Mouse (Mus musculus) forebrain, postnatal 0 days (tissue): ENCODE data around the gene Btbd9. TPM values are rescaled to one million over a fixed set of nuclear protein-coding genes. Genes with fewer than 3 reads are reported as not detected.

Source experiments
- ATAC-seq: fragments of 200-750 bp; cut with Nextera tagmentation; 2 replicates; pipeline ENCODE4 v1.8.0; 2017; ENCODE audit warnings: mild to moderate bottlenecking, moderate library complexity
- DNase-seq: peaks from one replicate; pipeline ENCODE4 v3.0.0-alpha.2; 2015
- H3K27ac ChIP-seq: fragments of 300-500 bp; sonication (generic); 2 replicates; pipeline ENCODE4 v1.5.1; 2014; ENCODE audit warnings: low read depth, mild to moderate bottlenecking, antibody characterized with exemption, low read length, moderate library complexity, mixed read lengths
- H3K27me3 ChIP-seq: fragments of 300-500 bp; sonication (generic); 2 replicates; pipeline ENCODE4 v1.6.1; 2014; ENCODE audit warnings: mild to moderate bottlenecking, low read length, mixed read lengths; ENCODE audit not compliant: insufficient read depth
- H3K36me3 ChIP-seq: fragments of 300-500 bp; sonication (generic); 2 replicates; pipeline ENCODE4 v1.6.1; 2014; ENCODE audit warnings: mild to moderate bottlenecking, moderate library complexity; ENCODE audit not compliant: insufficient read depth
- H3K4me1 ChIP-seq: fragments of 300-500 bp; sonication (generic); 2 replicates; pipeline ENCODE4 v1.6.1; 2014; ENCODE audit warnings: antibody characterized with exemption; ENCODE audit not compliant: insufficient read depth
- H3K4me2 ChIP-seq: fragments of 300-500 bp; sonication (generic); 2 replicates; pipeline ENCODE4 v1.6.1; 2014; ENCODE audit warnings: low read depth, mild to moderate bottlenecking, moderate library complexity
- H3K4me3 ChIP-seq: fragments of 300-500 bp; sonication (generic); 2 replicates; pipeline ENCODE4 v1.5.1; 2014; ENCODE audit warnings: low read depth, low read length, mixed read lengths
- H3K9ac ChIP-seq: fragments of 300-500 bp; sonication (generic); 2 replicates; pipeline ENCODE4 v1.6.1; 2014; ENCODE audit warnings: mild to moderate bottlenecking
- H3K9me3 ChIP-seq: fragments of 300-500 bp; sonication (generic); 2 replicates; pipeline ENCODE4 v1.6.1; 2016; ENCODE audit warnings: low read length
- CTCF ChIP-seq: sonication (generic); IDR thresholded peaks from 2 replicates; pipeline ENCODE4 v1.5.1; 2016; ENCODE audit warnings: antibody characterized with exemption, control low read depth, low read depth
- WGBS: fragments of 180-500 bp; shearing (Covaris S2); extraction: QIAGEN DNeasy Blood & Tissue Kit; methylation state at CpG from one replicate; pipeline ENCODE4 v1.1.7; 2014; 5-methylcytosine and 5-hydroxymethylcytosine counted together
- polyA plus RNA-seq: library from polyadenylated mRNA; unstranded; fragments of >200 nt; fragmentation: Nextera tagmentation; extraction: Ambion mirVana; gene quantifications from 2 replicates; pipeline ENCODE4 v1.2.1, GENCODE M21; 2015
- total RNA-seq: library from RNA; depleted of rRNA; stranded (reverse); fragments of >200 nt; gene quantifications from 2 replicates; pipeline ENCODE4 v1.2.3, GENCODE M21; 2014

Gene Btbd9
- total and polyA plus RNA-seq, 2 experiments from 2014 or later, result 63.6 to 149 TPM

GRCm38 (mm10) chr17:30279684-30280083 lies 296.6 kb downstream of the Btbd9 start:
- no peak for DNase-seq
- Histone ChIP-seq H3K4me2 (no peak overlapping the region), H3K9me3 (no peaks in the 10 kb centered on the region), H3K4me1 (peaks cover 11% of the 10 kb centered on the region), H3K36me3 (no peaks in the 10 kb centered on the region), H3K9ac (no peak overlapping the region), H3K4me3 (no peak overlapping the region), H3K27me3 (no peaks in the 10 kb centered on the region), H3K27ac (no peak overlapping the region)
- ATAC-seq, result no peak
- TF ChIP-seq CTCF, result no peak
- 11% methylated on average over 5 of the region's 5 CpGs for WGBS

GRCm38 (mm10) chr17:30278596-30279378 lies 297.5 kb downstream of the Btbd9 start:
- Histone ChIP-seq H3K27ac (no peak overlapping the region), H3K36me3 (0 out of 2 replicates have a peak, but pooled peaks cover 7% of the 10 kb centered on the region), H3K4me1 (peaks cover 11% of the 10 kb centered on the region), H3K27me3 (no peaks in the 10 kb centered on the region), H3K4me3 (no peak overlapping the region), H3K9me3 (no peaks in the 10 kb centered on the region), H3K9ac (no peak overlapping the region), H3K4me2 (no peak overlapping the region)
- no peak for DNase-seq
- TF ChIP-seq CTCF, result no peak
- 18% methylated on average over 16 of the region's 16 CpGs for WGBS
- ATAC-seq, result no peak

- ATAC-seq (no peak), DNase-seq (no peak)
- H3K36me3 ChIP-seq, result 0 out of 2 replicates have a peak, but pooled peaks cover 8% of the 10 kb centered on the region
- no peak overlapping the region for H3K27ac ChIP-seq
- H3K9ac ChIP-seq, result no peak overlapping the region
- no peak for TF ChIP-seq CTCF
- no peaks in the 10 kb centered on the region for H3K27me3 ChIP-seq
- no peak overlapping the region for H3K4me2 ChIP-seq
- no peak overlapping the region for H3K4me3 ChIP-seq
- WGBS, result 83% methylated on average over 4 of the region's 4 CpGs
- H3K4me1 ChIP-seq, result peaks cover 16% of the 10 kb centered on the region
- H3K9me3 ChIP-seq, result no peaks in the 10 kb centered on the region
These were observed 299.8 kb downstream of the Btbd9 start for GRCm38 (mm10) chr17:30276477-30276876.

- 0 out of 2 replicates have a peak, but pooled peaks cover 6% of the 10 kb centered on the region for H3K4me1 ChIP-seq
- H3K4me2 ChIP-seq, result no peak overlapping the region
- DNase-seq (peak; percentile 76), ATAC-seq (no peak)
- H3K4me3 ChIP-seq, result no peak overlapping the region
- no peak overlapping the region for H3K27ac ChIP-seq
- no peaks in the 10 kb centered on the region for H3K9me3 ChIP-seq
- 47% methylated on average over 6 of the region's 6 CpGs for WGBS
- TF ChIP-seq CTCF, result no peak
- H3K27me3 ChIP-seq, result no peaks in the 10 kb centered on the region
- H3K9ac ChIP-seq, result no peak overlapping the region
- H3K36me3 ChIP-seq, result 0 out of 2 replicates have a peak, but pooled peaks cover 8% of the 10 kb centered on the region
These were observed 303.5 kb downstream of the Btbd9 start for GRCm38 (mm10) chr17:30272769-30273168.

GRCm38 (mm10) chr17:30269136-30270063 lies 306.9 kb downstream of the Btbd9 start:
- Histone ChIP-seq H3K27ac (no peak overlapping the region), H3K4me3 (no peak overlapping the region), H3K36me3 (0 out of 2 replicates have a peak, but pooled peaks cover 6% of the 10 kb centered on the region), H3K9me3 (no peaks in the 10 kb centered on the region), H3K4me1 (0 out of 2 replicates have a peak, but pooled peaks cover 6% of the 10 kb centered on the region), H3K9ac (no peak overlapping the region), H3K27me3 (no peaks in the 10 kb centered on the region), H3K4me2 (no peak overlapping the region)
- no peak for DNase-seq
- ATAC-seq, result no peak
- TF ChIP-seq CTCF, result no peak
- WGBS, result 77% methylated on average over 11 of the region's 11 CpGs

DNA sequence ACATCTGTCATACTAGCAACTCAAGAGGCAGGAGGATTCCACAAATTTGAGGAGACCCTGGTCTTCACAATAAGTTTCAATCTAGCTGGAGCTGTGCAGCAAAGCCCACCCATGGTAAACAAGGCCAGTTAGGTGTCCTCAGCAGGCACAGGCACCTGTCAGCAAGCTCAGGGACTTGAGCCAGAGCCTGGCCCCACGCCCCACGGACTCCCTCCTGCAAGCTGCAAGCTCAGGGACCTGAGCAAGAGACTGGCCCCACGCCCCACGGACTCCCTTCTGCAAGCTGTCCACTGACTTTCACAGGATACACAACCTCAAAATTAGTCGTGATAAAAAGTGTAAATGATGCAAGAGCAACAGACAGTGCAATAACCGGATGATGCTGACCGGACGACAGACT lies 307.8 kb downstream of the Btbd9 start:
- H3K9me3 ChIP-seq, result no peaks in the 10 kb centered on the region
- no peak overlapping the region for H3K9ac ChIP-seq
- H3K4me3 ChIP-seq, result no peak overlapping the region
- no peaks in the 10 kb centered on the region for H3K36me3 ChIP-seq
- no peak overlapping the region for H3K4me2 ChIP-seq
- H3K27ac ChIP-seq, result no peak overlapping the region
- WGBS, result 90% methylated on average over 8 of the region's 8 CpGs
- no peak for TF ChIP-seq CTCF
- no peaks in the 10 kb centered on the region for H3K27me3 ChIP-seq
- DNase-seq, result no peak
- no peak for ATAC-seq
- H3K4me1 ChIP-seq, result 0 out of 2 replicates have a peak, but pooled peaks cover 6% of the 10 kb centered on the region
